Mouse (Mus musculus) forelimb bud, embryonic 11.5 days (tissue): ENCODE measurements around the gene Scarf1.

Source experiments
- DNase-seq: peaks from one replicate; pipeline ENCODE4 v3.0.0-alpha.2; 2012; ENCODE audit warnings: low read depth, low spot score

Gene Scarf1

GRCm38 (mm10) chr11:75563851-75564548 is 50.7 kb downstream of the Scarf1 start:
- no peak for DNase-seq

GRCm38 (mm10) chr11:75565849-75566248 is 52.5 kb downstream of the Scarf1 start:
- no peak for DNase-seq

GRCm38 (mm10) chr11:75566276-75567196 is 53.2 kb downstream of the Scarf1 start:
- no peak for DNase-seq

GRCm38 (mm10) chr11:75567346-75568114 is 54.2 kb downstream of the Scarf1 start:
- no peak for DNase-seq

- no peak for DNase-seq
Measured at GRCm38 (mm10) chr11:75568115-75568511, 54.8 kb downstream of the Scarf1 start.

- no peak for DNase-seq
Measured at GRCm38 (mm10) chr11:75568962-75569361, 55.6 kb downstream of the Scarf1 start.

- DNase-seq, result no peak
Measured at GRCm38 (mm10) chr11:75570375-75571125, 57.2 kb downstream of the Scarf1 start.

GRCm38 (mm10) chr11:75571126-75571990 is 58.0 kb downstream of the Scarf1 start:
- DNase-seq, result no peak

- no peak for DNase-seq
Measured at GRCm38 (mm10) chr11:75572301-75572791, 59.0 kb downstream of the Scarf1 start.

- DNase-seq, result peak; percentile 96
Measured at GRCm38 (mm10) chr11:75572854-75573650, 59.7 kb downstream of the Scarf1 start.

- no peak for DNase-seq
Measured at GRCm38 (mm10) chr11:75574378-75575123, 61.2 kb downstream of the Scarf1 start.

GRCm38 (mm10) chr11:75575560-75576123 is 62.3 kb downstream of the Scarf1 start:
- DNase-seq, result no peak
